Mouse (Mus musculus) forebrain, embryonic 12.5 days (tissue): ENCODE measurements around the gene Pih1d1. TPM values are rescaled to one million over a fixed set of nuclear protein-coding genes. Genes with fewer than 3 reads are reported as not detected.

Experiments used
- ATAC-seq: fragments of 200-750 bp; cut with Nextera tagmentation; 2 replicates; pipeline ENCODE4 v1.8.0; 2017; ENCODE audit warnings: moderate TSS enrichment; ENCODE audit not compliant: low FRiP score
- H3K27ac ChIP-seq: fragments of 300-500 bp; sonication (generic); 2 replicates; pipeline ENCODE4 v1.5.1; 2016; ENCODE audit warnings: mild to moderate bottlenecking
- H3K27me3 ChIP-seq: fragments of 300-500 bp; sonication (generic); 2 replicates; pipeline ENCODE4 v1.6.1; 2016; ENCODE audit warnings: mild to moderate bottlenecking
- H3K36me3 ChIP-seq: fragments of 300-500 bp; sonication (generic); replicated peaks from 2 replicates; pipeline ENCODE4 v1.6.1; 2016; ENCODE audit warnings: mild to moderate bottlenecking
- H3K4me1 ChIP-seq: fragments of 300-500 bp; sonication (generic); 2 replicates; pipeline ENCODE4 v1.6.1; 2016
- H3K4me2 ChIP-seq: fragments of 300-500 bp; sonication (generic); 2 replicates; pipeline ENCODE4 v1.6.1; 2016; ENCODE audit warnings: mild to moderate bottlenecking, moderate library complexity
- H3K4me3 ChIP-seq: fragments of 300-500 bp; sonication (generic); replicated peaks from 2 replicates; pipeline ENCODE4 v1.5.1; 2016; ENCODE audit warnings: mild to moderate bottlenecking
- H3K9ac ChIP-seq: fragments of 300-500 bp; sonication (generic); 2 replicates; pipeline ENCODE4 v1.6.1; 2016; ENCODE audit warnings: mild to moderate bottlenecking
- H3K9me3 ChIP-seq: fragments of 300-500 bp; sonication (generic); 2 replicates; pipeline ENCODE4 v1.6.1; 2016
- WGBS: fragments of 180-500 bp; shearing (Covaris S2); methylation state at CpG from one replicate; pipeline ENCODE4 v1.1.7; 2016; 5-methylcytosine and 5-hydroxymethylcytosine counted together
- polyA plus RNA-seq: library from polyadenylated mRNA; unstranded; fragments of >200 nt; fragmentation: Nextera tagmentation; extraction: Ambion mirVana; gene quantifications from 2 replicates; pipeline ENCODE4 v1.2.1, GENCODE M21; 2016

Pih1d1 gene
- polyA plus RNA-seq, 1 experiment from 2014 or later: 95.0 TPM

- Histone ChIP-seq H3K4me2 (no peak overlapping the region), H3K27ac (no peak overlapping the region), H3K36me3 (no peaks in the 10 kb centered on the region), H3K9me3 (no peaks in the 10 kb centered on the region), H3K4me3 (no peak overlapping the region), H3K4me1 (peaks cover 12% of the 10 kb centered on the region; the same call in 1 of the 2 replicates), H3K9ac (no peak overlapping the region), H3K27me3 (peaks cover 59% of the 10 kb centered on the region)
- WGBS: 81% methylated on average over 7 of the region's 7 CpGs
- no peak for ATAC-seq
These were observed 38.6 kb downstream of the Pih1d1 start for GRCm38 (mm10) chr7:45192585-45193310.

DNA sequence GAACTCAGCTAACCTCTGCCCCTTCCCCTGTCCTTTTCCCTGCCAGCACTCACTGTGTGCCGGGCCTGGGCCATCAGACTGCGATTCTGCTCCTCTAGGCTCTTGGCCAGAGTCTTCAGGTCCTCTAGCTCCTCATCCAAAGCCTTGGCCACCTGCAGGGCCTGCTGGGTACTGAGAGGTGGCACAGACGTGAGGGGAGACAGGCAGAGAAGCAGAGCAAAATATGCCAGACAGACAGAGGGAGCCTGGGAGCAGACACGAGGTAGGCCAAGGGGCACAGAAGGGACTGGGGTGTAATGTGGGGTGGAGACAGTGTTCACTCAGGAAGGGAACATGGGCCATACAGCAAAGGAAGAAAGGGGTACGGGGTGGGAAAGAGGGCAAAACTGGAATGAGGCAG lies 39.3 kb downstream of the Pih1d1 start:
- no peaks in the 10 kb centered on the region for H3K9me3 ChIP-seq
- peaks cover 15% of the 10 kb centered on the region; the same call in 1 of the 2 replicates for H3K4me1 ChIP-seq
- H3K36me3 ChIP-seq: no peaks in the 10 kb centered on the region
- 71% methylated on average over 5 of the region's 5 CpGs for WGBS
- H3K27me3 ChIP-seq: peaks cover 53% of the 10 kb centered on the region
- H3K4me3 ChIP-seq: no peak overlapping the region
- H3K27ac ChIP-seq: no peak overlapping the region
- no peak for ATAC-seq
- no peak overlapping the region for H3K4me2 ChIP-seq
- no peak overlapping the region for H3K9ac ChIP-seq

GRCm38 (mm10) chr7:45193871-45194785 lies 40.0 kb downstream of the Pih1d1 start:
- no peak for ATAC-seq
- WGBS: 70% methylated on average over 17 of the region's 17 CpGs

DNA sequence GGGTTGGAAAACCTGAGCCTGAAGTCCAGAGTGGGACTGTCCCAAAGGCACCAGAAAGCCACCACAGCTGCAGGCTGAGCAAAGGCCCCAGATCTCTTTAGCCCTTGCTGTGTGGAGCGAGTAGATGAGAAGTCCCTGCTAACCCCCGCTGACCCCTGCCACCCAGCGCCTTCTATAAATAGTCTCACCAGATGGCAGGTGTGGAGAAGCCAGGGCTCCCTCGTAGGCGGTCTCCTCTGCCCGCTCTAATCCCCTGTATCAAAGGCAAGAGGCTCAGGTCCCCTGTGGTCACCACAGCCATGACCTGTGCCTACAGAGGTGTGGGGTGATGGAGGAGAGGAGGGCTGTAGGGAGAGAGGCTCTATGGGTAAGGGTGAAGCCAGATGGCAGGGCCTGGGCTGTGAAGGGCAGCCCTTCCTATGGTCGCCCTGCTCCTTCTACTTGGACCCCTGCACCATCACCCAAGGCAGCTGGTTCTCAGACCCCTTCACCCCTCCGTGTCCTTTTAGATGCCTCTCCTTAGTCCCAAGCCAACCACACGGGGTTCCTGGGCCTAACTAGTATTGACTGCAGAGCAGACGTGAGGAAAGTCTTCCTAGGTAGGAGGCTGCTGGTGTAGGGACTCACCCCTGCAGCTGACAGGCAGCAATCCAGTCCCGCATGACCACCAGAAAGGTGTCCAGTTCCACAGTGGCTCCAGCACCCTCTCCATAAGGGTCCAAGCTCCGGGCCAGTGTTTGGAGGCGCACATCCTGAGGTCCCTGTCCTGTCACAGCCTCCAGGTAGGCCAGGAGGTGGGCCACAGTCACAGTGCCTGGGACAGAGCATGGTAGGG lies 41.5 kb downstream of the Pih1d1 start:
- Histone ChIP-seq H3K4me1 (peaks cover 16% of the 10 kb centered on the region; the same call in 1 of the 2 replicates), H3K9ac (no peak overlapping the region), H3K4me2 (no peak overlapping the region), H3K27ac (no peak overlapping the region), H3K27me3 (peaks cover 33% of the 10 kb centered on the region), H3K9me3 (no peaks in the 10 kb centered on the region), H3K4me3 (no peak overlapping the region), H3K36me3 (no peaks in the 10 kb centered on the region)
- ATAC-seq: no peak
- WGBS: 61% methylated on average over 13 of the region's 13 CpGs

More at GRCm38 (mm10) chr7:45193871-45194785, 40.0 kb downstream of the Pih1d1 start:
- peaks cover 46% of the 10 kb centered on the region for H3K27me3 ChIP-seq
- no peak overlapping the region for H3K9ac ChIP-seq
- H3K4me2 ChIP-seq: no peak overlapping the region
- no peak overlapping the region for H3K27ac ChIP-seq
- H3K4me3 ChIP-seq: no peak overlapping the region
- peaks cover 16% of the 10 kb centered on the region; the same call in 1 of the 2 replicates for H3K4me1 ChIP-seq
- H3K36me3 ChIP-seq: no peaks in the 10 kb centered on the region
- no peaks in the 10 kb centered on the region for H3K9me3 ChIP-seq

DNA sequence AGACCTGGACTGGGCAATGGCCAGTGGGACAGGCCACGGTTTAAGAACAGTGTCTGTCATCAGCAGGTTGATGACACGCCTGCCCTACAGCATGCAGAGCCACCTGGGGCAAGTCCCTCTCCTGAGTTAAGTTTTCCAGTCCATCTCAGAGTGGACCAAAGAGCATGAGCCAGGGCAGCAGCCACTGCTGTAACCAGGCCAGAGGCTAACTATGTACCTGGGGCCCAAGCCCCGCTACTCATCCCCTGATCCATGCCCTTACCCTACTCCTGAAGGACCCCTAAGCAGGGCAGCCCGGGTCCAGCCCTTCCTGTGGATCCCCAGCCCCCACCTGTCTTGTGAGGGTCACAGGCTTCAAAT lies 42.1 kb downstream of the Pih1d1 start:
- H3K9me3 ChIP-seq: no peaks in the 10 kb centered on the region
- peaks cover 16% of the 10 kb centered on the region; the same call in 1 of the 2 replicates for H3K4me1 ChIP-seq
- H3K27ac ChIP-seq: no peak overlapping the region
- peaks cover 27% of the 10 kb centered on the region for H3K27me3 ChIP-seq
- no peak overlapping the region for H3K4me3 ChIP-seq
- no peak overlapping the region for H3K4me2 ChIP-seq
- ATAC-seq: no peak
- H3K36me3 ChIP-seq: no peaks in the 10 kb centered on the region
- H3K9ac ChIP-seq: no peak overlapping the region
- WGBS: 84% methylated on average over 4 of the region's 4 CpGs

GRCm38 (mm10) chr7:45196994-45197393 lies 42.9 kb downstream of the Pih1d1 start:
- Histone ChIP-seq H3K27me3 (peaks cover 24% of the 10 kb centered on the region), H3K4me3 (no peak overlapping the region), H3K9ac (peak overlapping the region; percentile 17; the same call in 1 of the 2 replicates), H3K4me1 (peaks cover 11% of the 10 kb centered on the region; the same call in 1 of the 2 replicates), H3K9me3 (no peaks in the 10 kb centered on the region), H3K4me2 (no peak overlapping the region), H3K27ac (no peak overlapping the region), H3K36me3 (no peaks in the 10 kb centered on the region)
- no peak for ATAC-seq
- WGBS: 66% methylated on average over 5 of the region's 5 CpGs

DNA sequence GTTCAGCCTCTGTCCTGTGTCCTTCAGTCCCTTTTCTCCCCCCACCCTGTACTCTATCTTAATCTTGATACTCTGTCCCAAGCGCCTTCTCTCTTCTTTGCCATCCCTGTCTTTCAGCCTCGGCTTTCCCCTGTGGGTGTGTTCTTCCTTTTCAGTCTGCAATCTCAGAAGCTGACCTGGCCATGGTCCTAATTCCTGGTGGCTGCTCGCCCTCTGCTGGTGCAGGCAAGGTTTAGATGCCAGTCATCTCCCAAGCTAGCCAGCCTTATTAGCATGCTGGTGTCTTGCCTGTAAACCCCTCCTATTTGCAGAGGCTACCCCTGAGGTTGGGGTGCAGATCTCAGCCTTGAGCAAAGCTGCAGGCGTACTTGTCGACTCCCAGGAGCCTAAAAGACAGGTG lies 44.3 kb downstream of the Pih1d1 start:
- Histone ChIP-seq H3K27me3 (peaks cover 25% of the 10 kb centered on the region), H3K4me2 (no peak overlapping the region), H3K36me3 (no peaks in the 10 kb centered on the region), H3K27ac (no peak overlapping the region), H3K4me3 (no peak overlapping the region), H3K4me1 (peaks cover 10% of the 10 kb centered on the region; the same call in 1 of the 2 replicates), H3K9ac (peak overlapping the region; percentile 30; the same call in 1 of the 2 replicates), H3K9me3 (no peaks in the 10 kb centered on the region)
- 12% methylated on average over 5 of the region's 5 CpGs for WGBS
- ATAC-seq: peak; percentile 64

- no peak overlapping the region for H3K9ac ChIP-seq
- no peaks in the 10 kb centered on the region for H3K9me3 ChIP-seq
- peaks cover 30% of the 10 kb centered on the region for H3K27me3 ChIP-seq
- no peak overlapping the region for H3K27ac ChIP-seq
- H3K4me3 ChIP-seq: no peak overlapping the region
- H3K36me3 ChIP-seq: no peaks in the 10 kb centered on the region
- ATAC-seq: no peak
- 82% methylated on average over 11 of the region's 11 CpGs for WGBS
- H3K4me2 ChIP-seq: no peak overlapping the region
- H3K4me1 ChIP-seq: peaks cover 11% of the 10 kb centered on the region; the same call in 1 of the 2 replicates
These were observed 44.9 kb downstream of the Pih1d1 start for GRCm38 (mm10) chr7:45198961-45199360.

GRCm38 (mm10) chr7:45202654-45203053 lies 48.6 kb downstream of the Pih1d1 start:
- Histone ChIP-seq H3K9ac (no peak overlapping the region), H3K27me3 (peaks cover 16% of the 10 kb centered on the region; the same call in 1 of the 2 replicates), H3K9me3 (no peaks in the 10 kb centered on the region), H3K4me2 (no peak overlapping the region), H3K36me3 (no peaks in the 10 kb centered on the region), H3K4me3 (no peak overlapping the region), H3K4me1 (peaks cover 8% of the 10 kb centered on the region; the same call in 1 of the 2 replicates), H3K27ac (no peak overlapping the region)
- ATAC-seq: no peak
- WGBS: 66% methylated on average over 9 of the region's 10 CpGs

DNA sequence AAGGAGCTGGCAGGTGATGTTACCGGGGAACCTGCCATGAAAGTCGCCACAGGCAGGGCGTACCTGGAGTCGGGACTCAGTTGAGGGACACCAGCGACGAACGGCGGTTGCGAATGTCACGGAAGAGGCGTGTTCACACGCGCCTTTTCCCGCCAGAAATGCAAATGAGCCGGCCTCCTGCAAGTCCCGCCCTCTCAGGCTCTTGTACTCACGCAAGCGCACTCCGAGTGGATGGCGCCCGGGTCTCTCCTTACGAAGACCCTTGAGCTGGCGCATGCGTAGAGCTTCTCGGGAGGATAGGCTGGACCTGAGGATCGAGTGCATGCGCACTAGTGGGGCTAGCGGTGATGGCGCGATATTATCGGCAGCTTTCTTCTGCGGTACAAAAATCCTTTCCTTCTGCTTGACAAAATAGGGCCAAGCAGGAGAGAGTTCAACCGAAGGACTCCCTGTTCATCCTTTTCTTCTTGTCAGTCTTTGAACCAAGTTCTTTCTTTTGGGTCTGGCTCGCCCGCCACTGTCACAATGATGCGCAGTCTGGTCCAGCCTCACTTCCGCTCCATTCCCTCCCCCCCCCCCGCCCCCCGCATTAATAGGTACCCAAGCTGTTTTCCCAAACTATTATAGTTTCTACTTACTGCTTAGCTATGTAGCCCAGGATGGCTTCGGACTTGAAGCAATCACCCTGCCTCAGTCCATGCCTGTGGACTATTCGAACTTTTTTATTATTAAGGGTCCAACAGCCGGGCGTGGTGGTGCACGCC lies 50.5 kb downstream of the Pih1d1 start, which contains the start of gene Ccdc155:
Gene Ccdc155 (minus strand): TSS at position 513 of the 764 bp plus-strand sequence.
- WGBS: 11% methylated on average over 42 of the region's 44 CpGs
- Histone ChIP-seq H3K27me3 (peaks cover 24% of the 10 kb centered on the region), H3K36me3 (no peaks in the 10 kb centered on the region), H3K4me1 (peaks cover 4% of the 10 kb centered on the region; the same call in 1 of the 2 replicates), H3K9me3 (0 out of 2 replicates have a peak, but pooled peaks cover 7% of the 10 kb centered on the region), H3K9ac (peak within 1 kb of the TSS; percentile 56), H3K4me2 (peak within 1 kb of the TSS; percentile 53), H3K4me3 (peak within 1 kb of the TSS; percentile 46), H3K27ac (peak within 1 kb of the TSS; percentile 75)
- ATAC-seq: peak; percentile 98

- WGBS: 77% methylated on average over 6 of the region's 6 CpGs
- peaks cover 47% of the 10 kb centered on the region for H3K27me3 ChIP-seq
- H3K4me2 ChIP-seq: no peak overlapping the region
- H3K27ac ChIP-seq: no peak overlapping the region
- H3K36me3 ChIP-seq: no peaks in the 10 kb centered on the region
- no peak overlapping the region for H3K4me3 ChIP-seq
- 0 out of 2 replicates have a peak, but pooled peaks cover 7% of the 10 kb centered on the region for H3K9me3 ChIP-seq
- no peak for ATAC-seq
- H3K4me1 ChIP-seq: peaks cover 10% of the 10 kb centered on the region
- no peak overlapping the region for H3K9ac ChIP-seq
These were observed 54.2 kb downstream of the Pih1d1 start for GRCm38 (mm10) chr7:45208260-45208659.
